Comparison of ENCODE assay signal across 7 mouse cellular contexts in genomic region chr5:147894455-147895076, GRCm38 (mm10). TPM values are rescaled to one million over a fixed set of nuclear protein-coding genes. Genes with fewer than 3 reads are reported as not detected.
A peak's percentile ranks its signal among the peaks of the same experiment; 100 is the strongest.
DNase-seq lines count a peak whose midpoint lies in the region; ATAC-seq lines count a peak whose summit lies in the region.

TSS of gene Slc46a3 (minus strand) at chr5:147894815.

- H3K27ac ChIP-seq in embryonic facial prominence, embryonic 10.5 days (replicated peaks), result peak within 1 kb of the TSS; percentile 24; the same call in 1 of the 2 replicates
- peak within 1 kb of the TSS; percentile 56; the same call in 1 of the 2 replicates for H3K27ac ChIP-seq in limb, embryonic 10.5 days
- H3K27ac ChIP-seq in midbrain, embryonic 13.5 days, result peak within 1 kb of the TSS; percentile 53; the same call in 1 of the 2 replicates

- H3K4me3 ChIP-seq in embryonic facial prominence, embryonic 10.5 days, result peak within 1 kb of the TSS; percentile 74
- H3K4me3 ChIP-seq in limb, embryonic 10.5 days, result peak within 1 kb of the TSS; percentile 71
- peak within 1 kb of the TSS; percentile 67 for H3K4me3 ChIP-seq in midbrain, embryonic 13.5 days (replicated peaks)

- under 1% methylated on average over 47 of the region's 47 CpGs for WGBS in embryonic facial prominence, embryonic 10.5 days
- WGBS in limb, embryonic 10.5 days, result under 1% methylated on average over 47 of the region's 47 CpGs
- 0% methylated on average over 47 of the region's 47 CpGs for WGBS in midbrain, embryonic 13.5 days

- peak; percentile 96 for DNase-seq in adrenal gland, postnatal 10 days
- peak; percentile 96 for DNase-seq in embryonic facial prominence, embryonic 10.5 days (ENCODE audit: low spot score)
- DNase-seq in kidney, adult 11 months, result peak; percentile 94
- DNase-seq in limb, embryonic 10.5 days (ENCODE audit: low spot score), result peak; percentile 94
- peak; percentile 98 for DNase-seq in spleen, adult 12 weeks (ENCODE audit: low spot score)

- peaks cover 42% of the 10 kb centered on the region for H3K27me3 ChIP-seq in embryonic facial prominence, embryonic 10.5 days (replicated peaks; ENCODE audit: low read depth, poor library complexity, severe bottlenecking)
- H3K27me3 ChIP-seq in limb, embryonic 10.5 days (ENCODE audit: low read depth, poor library complexity, severe bottlenecking), result peaks cover 40% of the 10 kb centered on the region
- peaks cover 18% of the 10 kb centered on the region; the same call in 1 of the 2 replicates for H3K27me3 ChIP-seq in midbrain, embryonic 13.5 days

- peak within 1 kb of the TSS; percentile 92 for H3K4me2 ChIP-seq in midbrain, embryonic 13.5 days (replicated peaks)

- H3K9me3 ChIP-seq in embryonic facial prominence, embryonic 10.5 days, result no peaks in the 10 kb centered on the region
- no peaks in the 10 kb centered on the region for H3K9me3 ChIP-seq in limb, embryonic 10.5 days (replicated peaks)
- no peaks in the 10 kb centered on the region for H3K9me3 ChIP-seq in midbrain, embryonic 13.5 days

- H3K36me3 ChIP-seq in embryonic facial prominence, embryonic 10.5 days (replicated peaks), result no peaks in the 10 kb centered on the region
- H3K36me3 ChIP-seq in limb, embryonic 10.5 days, result no peaks in the 10 kb centered on the region
- H3K36me3 ChIP-seq in midbrain, embryonic 13.5 days, result no peaks in the 10 kb centered on the region

- peaks cover 25% of the 10 kb centered on the region for H3K4me1 ChIP-seq in embryonic facial prominence, embryonic 10.5 days
- H3K4me1 ChIP-seq in limb, embryonic 10.5 days, result peaks cover 16% of the 10 kb centered on the region
- H3K4me1 ChIP-seq in midbrain, embryonic 13.5 days (replicated peaks), result peaks cover 16% of the 10 kb centered on the region

- H3K9ac ChIP-seq in midbrain, embryonic 13.5 days (replicated peaks), result peak within 1 kb of the TSS; percentile 70

- peak; percentile 80 for ATAC-seq in granulocyte monocyte progenitor cell, adult 5-6 weeks (replicated peaks; ENCODE audit: poor library complexity, severe bottlenecking)
- ATAC-seq in midbrain, embryonic 13.5 days, result peak; percentile 98

RNA-seq across cellular contexts. Expression of gene Slc46a3, which starts in this region (rescaled TPM):
- total RNA-seq in adrenal gland, postnatal 10 days (2021), result 1 to 10 TPM; 6.8 to 8.4 TPM
- 2.5 TPM in 2 replicates for polyA plus RNA-seq in embryonic facial prominence, embryonic 10.5 days (2016; fragmentation: Nextera tagmentation; extraction: Ambion mirVana)
- 0.38 and 2.4 TPM in 2 replicates for total RNA-seq in granulocyte monocyte progenitor cell, adult 5-6 weeks (2014; fragmentation: Nextera tagmentation)
- 0.82 and 1.2 TPM in 2 replicates for total RNA-seq in granulocyte monocyte progenitor cell, adult 5-6 weeks (2017)
- polyA plus RNA-seq in limb, embryonic 10.5 days (2016; fragmentation: Nextera tagmentation; extraction: Ambion mirVana), result 1.3 and 2.4 TPM in 2 replicates
- polyA plus RNA-seq in midbrain, embryonic 13.5 days (2015; fragmentation: Nextera tagmentation; extraction: Ambion mirVana), result 4.6 and 4.8 TPM in 2 replicates

Comparison
In these comparisons a context has a peak if more than half of its experiments do, and no peak if none do; other contexts are left out.
1. Peak in every context shown above with its lines: DNase-seq, ATAC-seq, H3K4me3 ChIP-seq and H3K27ac ChIP-seq.